Mouse (Mus musculus) hematopoietic stem cell, adult 5-6 weeks (primary cell): ENCODE data around the gene Rnf150. TPM values are rescaled to one million over a fixed set of nuclear protein-coding genes. Genes with fewer than 3 reads are reported as not detected.

ENCODE experiments used
- ATAC-seq, 2 experiments: fragments of 125-278 bp in 1 of 2; replicated peaks in 1 of 2; 2 replicates each; pipeline ENCODE4 v1.8.0; 2016 to 2017; ENCODE audit warnings: inconsistent platforms in 2 of 2, mild to moderate bottlenecking in 2 of 2, moderate number of reproducible peaks in 2 of 2, low read depth in 1 of 2, moderate TSS enrichment in 1 of 2; ENCODE audit not compliant: low FRiP score in 2 of 2, poor library complexity in 2 of 2, severe bottlenecking in 2 of 2, insufficient read depth in 1 of 2, low TSS enrichment in 1 of 2
- total RNA-seq: library from RNA; stranded (forward); fragments of 172-1452, 232-1000 nt; gene quantifications from 2 replicates; pipeline ENCODE4 v1.2.3, GENCODE M21; 2017

Rnf150 gene
- total RNA-seq, 1 experiment from 2014 or later = 9.4 TPM

DNA sequence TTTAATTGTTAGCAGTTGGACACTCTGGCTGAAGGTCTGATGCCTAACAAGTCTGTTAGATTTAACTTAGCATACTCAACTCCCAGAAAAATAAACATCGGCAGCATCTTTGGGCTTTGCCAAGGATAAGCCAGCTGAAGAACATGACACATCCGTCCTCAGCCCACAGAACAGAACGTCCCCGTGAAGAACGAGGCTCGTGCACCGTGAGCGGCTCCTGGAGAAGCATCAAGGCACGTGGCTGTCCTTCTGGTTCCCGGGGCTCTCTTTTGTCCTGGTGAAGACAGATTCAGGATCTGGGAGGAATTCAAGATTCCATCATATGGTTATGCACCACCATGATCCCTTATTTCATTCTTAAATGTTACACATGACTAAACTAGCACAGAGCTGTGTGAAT, 175.4 kb downstream of the Rnf150 start:
- ATAC-seq = no peak

DNA sequence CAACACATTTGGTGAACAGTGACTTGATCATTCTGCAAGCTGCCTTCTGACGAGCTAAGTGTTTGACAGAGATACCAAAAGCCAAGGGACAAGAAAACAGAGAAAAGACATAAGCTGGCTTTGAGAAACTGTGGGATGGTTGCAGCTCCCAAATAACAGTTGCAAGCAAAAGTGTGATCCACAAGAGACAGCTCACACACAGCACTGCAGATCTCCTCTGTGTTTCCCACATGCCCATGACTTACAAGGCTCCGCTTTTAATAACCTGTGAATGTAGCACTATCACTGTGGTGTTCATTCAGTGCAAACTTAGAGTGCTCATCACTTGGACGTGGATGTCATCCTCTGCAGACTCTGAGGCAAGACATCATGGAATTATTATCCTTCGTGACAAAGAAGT, 178.3 kb downstream of the Rnf150 start:
- ATAC-seq = no peak

DNA sequence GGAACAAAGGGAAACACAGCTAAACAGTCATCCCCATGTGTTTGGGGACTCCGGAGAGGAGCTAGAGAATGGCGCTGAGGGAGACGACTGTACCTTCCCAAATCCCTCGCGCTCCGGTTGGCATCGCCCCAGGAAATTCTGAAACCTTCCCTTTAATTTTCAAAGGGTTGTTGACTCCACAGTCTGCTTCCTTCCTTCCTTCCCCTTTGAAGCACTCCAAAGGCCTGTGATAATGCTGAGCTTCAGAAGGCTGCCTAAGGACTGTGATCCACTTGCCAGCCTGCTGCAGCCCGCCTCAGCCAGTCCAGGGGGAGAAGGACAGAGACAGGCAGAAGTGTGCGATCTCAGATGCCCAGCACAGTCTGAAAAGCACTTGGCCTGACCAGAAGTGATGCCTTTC, 183.8 kb downstream of the Rnf150 start:
- ATAC-seq = no peak

DNA sequence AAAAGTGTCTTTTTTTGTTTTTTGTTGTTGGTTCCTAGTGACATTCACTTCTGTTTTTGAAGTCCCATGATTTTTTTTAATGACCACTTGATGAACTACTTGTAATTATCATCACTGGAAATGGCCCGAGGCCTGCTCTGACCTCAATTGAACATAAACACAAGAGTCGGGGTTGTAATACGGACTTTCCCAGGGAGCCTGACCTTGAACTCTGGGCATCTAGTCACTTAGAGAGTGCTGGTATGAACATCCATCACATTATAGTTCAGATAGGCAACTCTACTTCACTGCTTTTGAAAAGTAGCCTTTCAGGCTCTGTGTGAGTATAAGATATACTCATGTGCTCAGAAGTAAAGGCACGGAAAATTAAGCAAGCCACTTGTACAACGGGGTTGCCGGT, 185.4 kb downstream of the Rnf150 start:
- ATAC-seq = no peak

DNA sequence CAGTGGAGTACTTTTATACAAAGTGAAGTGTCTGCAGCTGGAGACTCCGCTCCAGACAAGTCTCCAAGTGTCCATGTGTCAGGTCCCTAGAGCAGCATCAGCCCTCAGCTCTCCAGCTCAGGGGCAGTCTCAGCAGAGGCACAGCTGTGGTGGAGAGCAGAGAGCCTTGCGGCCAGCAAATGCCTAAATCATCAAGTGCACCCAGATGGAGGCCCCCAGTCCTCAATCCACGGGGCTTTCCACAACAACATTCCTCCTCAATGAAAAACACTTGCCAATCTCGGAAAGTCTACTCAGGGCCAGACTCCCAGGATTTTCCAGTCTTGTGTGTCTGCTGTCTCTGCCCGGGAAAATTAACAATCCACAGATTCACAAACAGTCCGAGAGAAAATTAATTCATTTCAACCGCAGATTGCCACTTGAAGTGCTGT, 186.0 kb downstream of the Rnf150 start:
- ATAC-seq = no peak

DNA sequence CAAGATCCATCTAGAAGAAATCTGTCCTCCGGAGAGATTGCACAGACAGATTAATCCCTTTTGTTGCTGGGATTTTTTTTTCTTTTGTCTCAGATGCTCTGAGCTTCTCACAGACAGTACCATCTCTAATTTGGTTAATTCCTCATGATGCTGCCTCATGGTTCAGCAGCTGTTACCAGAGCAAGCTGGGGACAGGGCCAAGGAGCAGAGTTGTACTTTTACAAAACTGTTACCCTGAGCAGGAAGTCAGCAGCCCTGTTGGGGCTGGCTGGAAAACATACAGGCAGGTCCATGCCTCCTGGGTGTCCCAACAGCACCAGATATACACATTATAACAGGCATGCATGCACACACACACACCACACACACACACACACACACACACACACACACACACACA, 186.5 kb downstream of the Rnf150 start:
- ATAC-seq = no peak

DNA sequence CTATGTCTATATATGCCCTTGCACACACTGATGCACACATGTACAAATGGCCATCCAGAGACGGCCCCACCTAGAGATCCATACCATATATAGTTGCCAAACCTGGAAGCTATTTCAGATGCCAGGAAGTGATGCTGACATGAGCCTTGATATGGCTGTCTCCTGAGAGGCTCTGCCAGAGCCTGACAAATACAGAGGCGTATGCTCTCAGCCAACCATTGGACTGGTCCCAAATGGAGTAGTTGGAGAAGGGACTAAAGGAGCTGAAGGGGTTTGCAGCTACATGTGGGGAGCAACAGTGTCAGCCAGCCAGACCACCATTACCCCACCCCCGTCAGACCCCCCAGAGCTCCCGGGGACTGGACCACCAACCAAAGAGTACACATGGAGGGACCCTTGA, 189.7 kb downstream of the Rnf150 start:
- no peak for ATAC-seq

DNA sequence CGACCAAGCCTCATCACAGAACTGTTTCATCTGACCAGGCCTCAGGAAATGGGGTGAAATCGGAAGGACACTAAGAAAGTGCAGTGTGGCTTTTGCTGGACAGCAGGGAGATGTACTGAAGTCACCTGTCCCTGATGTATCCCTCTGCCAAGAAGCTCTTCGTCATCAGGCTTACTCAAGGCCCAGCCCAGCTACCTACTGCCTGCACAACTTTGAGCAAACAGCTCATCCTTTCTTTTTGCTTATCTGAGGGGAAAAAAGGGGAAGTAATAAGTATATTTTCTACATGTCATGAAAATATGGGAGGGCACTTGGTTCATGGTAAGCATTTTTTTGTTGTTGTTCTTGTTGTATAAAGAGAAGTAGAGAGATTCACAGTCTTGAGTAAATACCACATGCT, 191.6 kb downstream of the Rnf150 start:
- no peak for ATAC-seq

DNA sequence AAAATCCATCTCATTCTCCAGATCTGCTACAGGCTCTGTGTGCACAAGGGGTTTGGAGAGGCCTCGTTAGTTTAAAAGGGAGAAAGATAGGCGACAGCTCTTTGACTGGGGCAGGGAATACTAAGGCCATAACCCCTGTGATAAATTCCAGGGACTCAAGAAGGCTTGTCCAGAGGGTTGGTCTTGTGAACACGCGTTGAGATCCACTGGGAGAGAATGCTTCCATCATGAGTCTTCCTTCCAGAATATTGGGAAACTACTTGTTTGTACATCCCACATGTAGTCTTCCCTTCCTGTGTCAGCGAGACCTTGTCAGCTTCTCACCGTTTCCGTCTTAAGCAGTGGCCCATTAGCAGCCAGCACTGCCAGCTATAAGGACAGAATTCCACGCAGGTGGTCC, 195.8 kb downstream of the Rnf150 start:
- no peak for ATAC-seq

DNA sequence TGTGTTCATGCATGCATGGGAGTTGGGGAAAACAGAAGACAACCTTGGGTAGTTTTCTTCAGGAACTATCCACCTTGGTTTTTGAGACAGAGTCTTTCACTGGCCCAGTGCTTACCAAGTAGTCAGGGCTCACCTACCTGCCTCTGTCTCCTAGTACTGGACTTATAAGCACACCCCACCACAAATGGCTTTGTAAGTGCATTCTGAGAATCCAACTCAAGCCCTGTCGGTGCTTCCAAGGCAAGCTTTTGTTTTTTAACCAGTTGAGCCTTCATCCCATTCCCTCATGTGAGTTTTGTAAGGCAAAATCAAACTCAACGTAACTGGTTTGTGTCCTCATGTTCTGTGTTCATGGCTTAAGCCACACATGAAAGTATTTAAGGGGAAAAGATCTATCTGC, 196.9 kb downstream of the Rnf150 start:
- no peak for ATAC-seq

DNA sequence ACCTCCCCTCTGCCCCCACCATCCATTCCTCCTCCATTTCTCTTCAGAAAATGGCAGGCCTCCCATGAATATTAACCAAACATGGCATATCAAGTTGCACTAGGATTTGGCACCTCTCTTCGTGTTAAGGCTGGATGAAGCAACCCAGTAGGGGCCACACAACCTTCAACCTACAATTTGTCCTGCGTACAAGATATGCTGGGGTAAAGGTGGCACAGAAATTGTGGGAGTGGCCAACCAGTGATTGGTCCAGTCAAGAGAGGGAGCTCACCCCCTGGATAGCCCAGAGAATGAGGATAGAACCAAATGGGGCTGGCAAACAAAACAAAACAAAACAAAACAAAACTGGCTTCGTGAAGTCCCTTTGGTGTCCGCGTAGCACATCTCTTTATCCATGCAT, 198.1 kb downstream of the Rnf150 start:
- no peak for ATAC-seq

DNA sequence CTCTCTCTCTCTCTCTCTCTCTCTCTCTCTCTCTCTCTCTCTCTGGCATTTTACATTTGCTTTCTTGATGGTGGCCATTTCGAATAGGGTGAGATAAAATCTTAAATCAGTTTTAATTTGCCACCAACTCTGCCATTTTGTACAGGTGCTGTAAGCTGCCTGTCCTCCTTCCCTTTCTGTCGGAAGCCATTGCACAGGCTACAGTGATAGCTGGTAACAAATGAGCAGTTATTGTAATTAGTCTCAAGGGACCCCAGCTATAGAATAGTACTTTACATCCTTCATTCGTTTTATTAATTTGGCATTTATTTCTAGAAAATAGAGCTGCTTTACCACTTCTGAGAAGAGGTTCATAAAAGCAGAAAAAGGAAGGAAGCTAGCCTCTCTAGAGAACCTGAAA, 198.7 kb downstream of the Rnf150 start:
- ATAC-seq = no peak

DNA sequence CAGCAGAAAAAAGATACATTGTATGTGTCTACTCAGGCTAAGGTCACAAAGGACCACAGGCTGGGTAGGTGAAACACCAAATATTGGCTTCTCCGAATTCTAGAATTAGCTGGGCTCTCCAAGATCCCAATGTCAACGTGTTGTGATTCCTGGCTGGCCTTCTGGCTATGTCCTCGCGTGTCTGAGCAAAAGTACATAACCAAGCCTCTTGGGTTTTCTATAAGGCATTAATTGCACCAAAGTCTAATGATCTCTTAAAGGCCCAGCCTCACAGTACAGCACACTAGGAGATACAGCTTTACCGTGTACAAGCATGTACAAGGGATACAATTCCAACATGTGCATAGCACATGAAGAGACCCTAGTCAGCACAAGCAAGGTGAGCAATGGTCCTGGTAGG, 199.1 kb downstream of the Rnf150 start:
- ATAC-seq = no peak

DNA sequence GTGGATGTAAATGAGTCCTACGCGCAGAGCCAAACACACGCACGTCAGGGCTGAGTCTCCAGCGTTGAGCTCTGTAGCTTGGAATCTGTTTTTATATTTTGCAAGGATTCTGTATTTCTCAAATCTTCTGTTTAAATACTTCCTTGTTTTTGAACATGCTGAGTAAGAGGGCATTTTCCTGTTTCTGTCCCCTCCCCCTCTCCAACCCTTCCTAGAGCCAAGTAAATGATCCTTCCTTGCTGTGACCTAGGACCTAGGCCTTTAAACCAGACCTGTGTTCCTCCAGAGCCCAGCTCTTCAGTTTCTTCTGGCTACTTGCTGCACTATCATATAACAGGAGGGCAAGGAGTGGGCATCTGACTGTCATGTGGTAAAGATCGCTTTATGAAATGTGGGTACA, 200.9 kb downstream of the Rnf150 start:
- peak; percentile 49 to 65 for ATAC-seq

DNA sequence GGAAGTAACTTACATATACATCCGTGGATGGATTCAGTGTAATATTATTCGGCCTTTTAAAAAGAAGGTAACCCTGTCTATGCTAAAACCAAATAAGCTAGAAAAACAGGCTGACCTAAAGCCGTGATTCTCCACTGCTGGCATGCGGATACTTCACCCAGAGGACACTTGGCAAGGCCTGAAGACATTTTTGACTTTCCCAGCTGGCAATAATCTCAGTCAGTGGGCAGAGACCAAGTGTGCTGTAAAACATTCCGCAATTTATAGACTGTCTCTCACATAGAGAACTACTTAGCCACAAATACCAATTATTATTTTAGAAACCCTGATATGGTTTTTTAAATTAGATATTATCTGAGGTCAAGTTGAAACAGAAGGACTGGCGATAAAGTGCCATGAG, 202.9 kb downstream of the Rnf150 start:
- no peak for ATAC-seq

DNA sequence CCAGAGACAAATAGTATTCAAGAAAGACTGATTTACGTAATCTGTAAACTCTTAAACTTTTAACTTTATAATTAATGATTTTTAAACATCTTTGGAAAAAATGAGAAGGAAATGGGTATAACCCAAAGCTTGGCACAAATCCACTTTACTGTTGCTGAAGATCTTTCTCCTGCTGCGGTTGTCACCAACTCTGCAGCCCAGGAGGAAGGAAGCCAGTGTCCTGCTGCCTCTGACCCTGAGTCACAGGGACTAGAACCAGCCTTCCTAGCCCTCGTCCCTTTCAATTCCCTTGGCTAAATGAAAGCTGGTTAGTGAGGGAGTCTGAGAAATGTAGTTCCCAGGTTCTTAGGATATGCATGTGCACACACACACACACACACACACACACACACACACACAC, 203.7 kb downstream of the Rnf150 start:
- peak; percentile 73 to 74; a peak in 3 of 4 replicates for ATAC-seq

DNA sequence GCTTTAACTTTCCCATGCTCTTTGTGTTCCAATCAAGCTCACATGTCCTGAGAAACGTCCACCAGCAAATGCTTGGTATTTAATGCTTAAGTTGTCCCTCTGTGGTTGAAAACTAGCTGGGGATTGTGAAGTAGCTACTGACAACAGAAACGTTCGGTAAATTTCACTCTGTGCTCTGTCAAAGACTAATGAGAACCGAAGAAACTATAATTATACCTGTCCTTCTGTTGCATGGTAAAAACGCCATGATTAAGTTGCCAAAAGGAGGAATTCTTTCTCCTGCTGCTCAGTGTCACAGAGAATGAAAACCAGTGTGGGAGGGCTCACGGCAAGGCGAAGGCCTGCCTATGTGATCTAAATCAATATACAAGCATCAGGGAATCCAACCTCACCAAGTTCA, 204.8 kb downstream of the Rnf150 start:
- no peak for ATAC-seq

DNA sequence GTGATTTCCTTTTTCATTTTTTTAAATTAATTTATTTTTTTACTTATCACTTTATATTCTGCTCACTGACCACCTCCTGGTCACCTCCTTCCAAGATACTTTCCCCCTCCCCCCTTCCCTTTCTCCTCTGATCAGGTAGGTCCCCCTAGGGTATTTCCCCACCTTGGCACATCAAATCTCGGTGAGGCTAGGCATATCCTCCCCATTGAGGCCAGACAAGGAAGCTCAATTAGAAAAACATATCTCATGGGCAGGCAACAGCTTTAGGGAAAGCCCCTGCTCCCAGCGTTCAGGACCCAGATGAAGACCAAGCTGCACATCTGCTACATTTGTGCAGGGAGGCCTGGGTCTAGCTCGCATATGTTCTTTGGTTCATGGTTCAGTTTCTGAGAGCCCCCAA, 211.1 kb downstream of the Rnf150 start:
- no peak for ATAC-seq

DNA sequence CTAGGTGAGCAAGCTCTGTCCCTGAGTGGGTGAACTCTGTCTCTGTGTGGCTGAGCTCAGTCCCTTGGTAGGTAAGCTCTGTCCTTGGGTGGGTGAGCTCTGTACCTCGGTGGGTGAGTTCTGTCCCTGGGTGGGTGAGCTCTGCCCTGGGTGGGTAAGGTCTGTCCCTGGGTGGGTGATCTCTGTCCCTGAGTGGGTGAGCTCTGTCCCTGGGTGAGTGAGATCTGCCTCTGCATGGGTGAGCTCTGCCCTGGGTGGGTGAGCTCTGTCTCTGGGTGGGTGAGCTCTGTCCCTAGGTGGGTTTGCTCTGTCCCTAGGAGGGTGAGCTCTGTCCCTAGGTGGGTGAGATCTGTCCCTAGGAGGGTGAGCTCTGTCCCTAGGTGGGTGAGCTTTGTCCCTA, 213.5 kb downstream of the Rnf150 start:
- ATAC-seq = no peak

DNA sequence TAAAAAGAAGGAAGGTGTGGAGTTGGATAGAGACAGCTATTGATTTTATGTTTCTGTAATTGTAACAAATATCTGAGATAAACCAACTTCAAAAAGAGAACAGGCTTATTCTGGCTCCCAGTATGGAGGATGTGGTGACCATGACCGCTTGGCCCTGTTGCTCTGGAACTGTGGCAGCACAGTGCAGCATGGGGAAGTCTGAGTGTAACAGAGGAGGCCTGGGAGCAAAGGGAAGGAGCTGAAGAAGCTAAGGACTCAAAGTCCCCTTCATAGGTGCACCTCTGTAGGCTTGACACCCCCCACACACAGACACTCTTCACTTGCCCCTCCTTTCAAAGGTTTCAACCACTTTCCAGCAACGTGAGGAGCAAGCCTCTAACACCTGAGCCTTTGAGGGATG, 214.2 kb downstream of the Rnf150 start:
- peak; percentile 68 to 80 for ATAC-seq
